Mouse (Mus musculus) neural tube, embryonic 15.5 days (tissue): Measurements from ENCODE around the gene Wbp1. TPM values are rescaled to one million over a fixed set of nuclear protein-coding genes. Genes with fewer than 3 reads are reported as not detected.

Experiments used
- ATAC-seq: fragments of 200-750 bp; cut with Nextera tagmentation; 2 replicates; pipeline ENCODE4 v1.8.0; 2017; ENCODE audit warnings: mild to moderate bottlenecking, moderate TSS enrichment, moderate library complexity; ENCODE audit not compliant: low FRiP score
- H3K27ac ChIP-seq: fragments of 300-500 bp; sonication (generic); replicated peaks from 2 replicates; pipeline ENCODE4 v1.5.1; 2015; ENCODE audit warnings: mild to moderate bottlenecking, inconsistent platforms
- H3K27me3 ChIP-seq: fragments of 300-500 bp; sonication (generic); replicated peaks from 2 replicates; pipeline ENCODE4 v1.6.1; 2015; ENCODE audit warnings: inconsistent platforms
- H3K36me3 ChIP-seq: fragments of 300-500 bp; sonication (generic); 2 replicates; pipeline ENCODE4 v1.6.1; 2015; ENCODE audit warnings: inconsistent platforms
- H3K4me1 ChIP-seq: fragments of 300-500 bp; sonication (generic); 2 replicates; pipeline ENCODE4 v1.6.1; 2015; ENCODE audit warnings: inconsistent platforms
- H3K4me2 ChIP-seq: fragments of 300-500 bp; sonication (generic); 2 replicates; pipeline ENCODE4 v1.6.1; 2015; ENCODE audit warnings: inconsistent platforms, mild to moderate bottlenecking, moderate library complexity
- H3K4me3 ChIP-seq: fragments of 300-500 bp; sonication (generic); replicated peaks from 2 replicates; pipeline ENCODE4 v1.5.1; 2015; ENCODE audit warnings: mild to moderate bottlenecking, inconsistent platforms
- H3K9ac ChIP-seq: fragments of 300-500 bp; sonication (generic); replicated peaks from 2 replicates; pipeline ENCODE4 v1.6.1; 2015; ENCODE audit warnings: mild to moderate bottlenecking, inconsistent platforms
- H3K9me3 ChIP-seq: fragments of 300-500 bp; sonication (generic); replicated peaks from 2 replicates; pipeline ENCODE4 v1.6.1; 2016; ENCODE audit warnings: inconsistent platforms
- WGBS: fragments of 180-500 bp; shearing (Covaris S2); methylation state at CpG from one replicate; pipeline ENCODE4 v1.1.7; 2015; ENCODE audit warnings: mixed read lengths; 5-methylcytosine and 5-hydroxymethylcytosine counted together
- polyA plus RNA-seq: library from polyadenylated mRNA; unstranded; fragments of >200 nt; fragmentation: Nextera tagmentation; extraction: Ambion mirVana; gene quantifications from 2 replicates; pipeline ENCODE4 v1.2.1, GENCODE M21; 2015

The Wbp1 gene
- polyA plus RNA-seq, 1 experiment from 2014 or later = 155 TPM

DNA sequence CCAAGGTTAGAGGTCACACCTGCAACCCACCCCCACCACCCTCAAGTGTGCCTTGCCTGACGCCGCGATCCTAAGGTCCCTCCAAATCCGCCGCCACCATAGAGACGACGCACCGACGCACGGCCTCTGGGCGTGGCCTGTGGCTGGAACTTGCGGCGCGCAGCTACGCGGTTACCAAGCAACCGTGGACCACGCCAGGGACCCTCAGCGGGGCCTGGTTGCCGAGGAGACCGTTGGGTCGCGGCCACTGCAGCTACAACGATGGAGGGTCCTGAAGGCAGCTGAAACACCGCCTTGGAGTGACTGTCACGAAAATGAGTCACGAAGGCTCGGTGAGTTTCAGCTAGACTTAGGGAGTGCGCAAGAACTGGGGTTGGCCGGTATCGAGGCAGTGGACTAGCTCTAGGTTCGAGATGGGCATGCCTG, 34.9 kb upstream of the Wbp1 start, which contains the start of the genes Wdr54 and 1700003E16Rik:
Wdr54 (minus strand) TSS at position 139 of the 426 bp plus-strand sequence.
1700003E16Rik (plus strand) TSS at position 146 of the 426 bp plus-strand sequence.
- peaks cover 14% of the 10 kb centered on the region for H3K36me3 ChIP-seq
- peak within 1 kb of the TSS; percentile 61 for H3K9ac ChIP-seq
- peak within 1 kb of the TSS; percentile 41 for H3K27ac ChIP-seq
- H3K27me3 ChIP-seq = peaks cover 14% of the 10 kb centered on the region
- peak; percentile 93 for ATAC-seq
- no peaks in the 10 kb centered on the region for H3K9me3 ChIP-seq
- H3K4me3 ChIP-seq = peak within 1 kb of the TSS; percentile 62
- under 1% methylated on average over 32 of the region's 32 CpGs for WGBS
- H3K4me2 ChIP-seq = peak within 1 kb of the TSS; percentile 85
- H3K4me1 ChIP-seq = peaks cover 22% of the 10 kb centered on the region

DNA sequence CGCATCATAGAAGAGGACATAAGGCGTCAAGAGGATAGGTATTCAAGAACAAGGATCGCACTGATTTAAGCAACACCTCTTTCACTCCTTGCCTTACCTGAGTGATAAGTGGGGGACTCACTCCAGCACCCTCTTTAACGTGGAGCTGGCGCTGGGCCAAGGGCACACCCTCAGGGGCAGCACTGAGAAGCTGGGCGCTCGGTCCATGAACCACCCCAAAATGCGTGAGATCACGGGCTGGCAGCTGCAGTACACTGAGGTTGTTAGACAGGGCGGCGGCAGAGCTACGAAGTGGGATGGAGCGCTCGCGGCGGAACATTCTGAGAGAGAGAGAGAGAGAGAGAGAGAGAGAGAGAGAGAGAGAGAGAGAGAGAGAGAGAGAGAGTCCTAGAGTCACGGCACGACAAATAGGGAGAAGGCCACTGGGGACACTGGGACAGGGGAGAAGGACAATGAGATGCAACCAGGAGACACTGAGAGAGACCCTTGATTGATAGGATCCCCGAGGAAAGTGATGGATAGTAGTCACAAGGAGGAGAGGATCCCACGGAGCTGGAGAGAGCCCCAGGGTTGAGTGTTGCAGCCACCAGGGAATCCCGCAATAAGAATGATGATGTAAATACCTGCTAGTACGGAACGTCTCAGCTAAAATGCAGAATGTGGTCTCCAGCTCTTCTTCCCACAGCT, 34.3 kb upstream of the Wbp1 start:
- no peaks in the 10 kb centered on the region for H3K9me3 ChIP-seq
- H3K9ac ChIP-seq = peak overlapping the region; percentile 61
- peak overlapping the region; percentile 41 for H3K27ac ChIP-seq
- peaks cover 14% of the 10 kb centered on the region for H3K36me3 ChIP-seq
- WGBS = 8% methylated on average over 23 of the region's 23 CpGs
- peak overlapping the region; percentile 85 for H3K4me2 ChIP-seq
- peak overlapping the region; percentile 62 for H3K4me3 ChIP-seq
- peaks cover 8% of the 10 kb centered on the region for H3K27me3 ChIP-seq
- peak; percentile 22 for ATAC-seq
- peaks cover 22% of the 10 kb centered on the region for H3K4me1 ChIP-seq

DNA sequence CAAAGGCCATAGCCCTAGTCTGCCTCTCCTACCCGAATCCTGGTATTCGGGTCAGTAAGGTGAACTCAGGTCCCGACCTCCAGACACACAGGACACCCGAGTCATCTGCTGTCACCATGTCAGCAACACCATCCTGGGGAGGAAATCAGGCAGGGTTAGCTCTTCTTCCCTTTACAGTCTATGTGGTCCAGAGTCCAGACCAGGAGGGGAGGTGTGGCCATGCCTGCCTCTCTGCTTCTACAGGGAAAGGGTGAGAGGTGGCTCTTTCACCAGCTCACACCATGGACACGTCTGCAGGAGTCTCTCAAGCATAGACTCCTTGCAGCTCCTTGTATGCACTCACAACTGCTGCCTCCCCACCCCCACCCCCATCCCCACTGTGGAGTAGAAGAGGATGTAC, 32.1 kb upstream of the Wbp1 start:
- Histone ChIP-seq H3K9me3 (no peaks in the 10 kb centered on the region), H3K36me3 (peaks cover 17% of the 10 kb centered on the region), H3K9ac (no peak overlapping the region), H3K4me3 (no peak overlapping the region), H3K27me3 (no peaks in the 10 kb centered on the region), H3K4me2 (no peak overlapping the region), H3K27ac (no peak overlapping the region), H3K4me1 (peaks cover 22% of the 10 kb centered on the region)
- 80% methylated on average over 5 of the region's 5 CpGs for WGBS
- ATAC-seq = no peak

DNA sequence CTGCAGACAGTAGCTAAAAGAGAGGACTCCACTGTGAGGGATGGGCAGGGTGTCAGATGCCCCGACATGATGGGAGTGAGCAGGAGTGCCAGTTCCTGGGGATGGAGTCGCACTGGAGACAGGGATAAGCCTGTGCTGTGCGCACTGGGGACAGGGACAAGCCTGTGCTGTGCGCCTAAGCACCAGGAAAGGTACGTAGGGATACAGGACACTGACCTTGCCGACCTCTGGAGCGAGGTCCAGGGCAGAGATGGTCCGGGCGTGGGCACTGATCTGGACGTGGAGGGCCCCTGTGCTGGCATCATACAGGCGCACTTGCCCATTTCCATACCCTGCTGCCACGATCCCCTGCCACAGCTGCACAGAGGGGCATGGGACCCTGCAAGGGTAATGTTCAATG, 31.7 kb upstream of the Wbp1 start:
- Histone ChIP-seq H3K4me2 (no peak overlapping the region), H3K4me1 (peaks cover 22% of the 10 kb centered on the region), H3K4me3 (no peak overlapping the region), H3K9ac (no peak overlapping the region), H3K27me3 (no peaks in the 10 kb centered on the region), H3K27ac (no peak overlapping the region), H3K9me3 (no peaks in the 10 kb centered on the region), H3K36me3 (peaks cover 17% of the 10 kb centered on the region)
- ATAC-seq = no peak
- 91% methylated on average over 12 of the region's 12 CpGs for WGBS

DNA sequence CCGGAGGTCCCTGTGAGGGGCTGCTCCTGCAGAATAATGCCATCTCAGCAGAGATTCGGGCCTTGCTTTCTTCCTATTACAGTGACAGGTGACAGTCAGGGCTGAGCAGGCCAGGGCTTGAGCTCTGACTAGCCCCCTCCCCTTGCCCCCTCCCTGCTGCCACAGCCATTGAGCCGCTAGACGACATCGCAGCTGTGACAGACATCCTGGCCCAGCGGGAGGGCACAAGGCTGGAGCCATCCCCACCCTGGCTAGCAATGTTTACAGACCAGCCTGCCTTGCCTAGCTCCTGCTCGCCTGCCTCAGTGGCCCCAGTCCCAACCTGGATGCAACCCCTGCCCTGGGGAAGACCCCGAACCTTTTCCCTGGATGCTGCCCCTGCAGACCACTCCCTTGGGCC, 30.4 kb upstream of the Wbp1 start:
- Histone ChIP-seq H3K36me3 (peaks cover 19% of the 10 kb centered on the region), H3K4me1 (peaks cover 19% of the 10 kb centered on the region), H3K9me3 (no peaks in the 10 kb centered on the region), H3K27ac (no peak overlapping the region), H3K27me3 (no peaks in the 10 kb centered on the region), H3K9ac (no peak overlapping the region), H3K4me3 (no peak overlapping the region), H3K4me2 (no peak overlapping the region)
- ATAC-seq = no peak
- WGBS = 34% methylated on average over 8 of the region's 8 CpGs

DNA sequence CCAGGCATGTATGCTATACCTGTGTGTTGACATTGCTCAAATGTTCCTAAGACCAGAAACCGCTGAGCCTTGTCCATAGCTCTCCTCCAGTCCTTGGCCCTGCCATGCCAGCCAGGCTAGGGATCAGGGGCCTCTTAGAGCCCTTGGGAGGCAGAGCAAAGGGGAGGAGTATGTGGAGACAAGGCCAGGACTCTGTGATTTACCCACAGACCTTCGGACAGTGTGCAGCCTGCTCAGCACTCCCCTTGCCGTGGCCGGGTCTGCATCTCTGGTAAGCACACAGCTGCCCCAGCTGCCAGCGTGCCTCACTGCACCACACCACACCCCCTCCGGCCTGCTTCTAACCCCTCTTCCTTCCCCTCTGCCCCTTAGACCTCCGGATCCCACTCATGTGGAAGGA, 25.9 kb upstream of the Wbp1 start:
- Histone ChIP-seq H3K9ac (no peak overlapping the region), H3K27ac (no peak overlapping the region), H3K27me3 (no peaks in the 10 kb centered on the region), H3K4me2 (no peak overlapping the region), H3K9me3 (no peaks in the 10 kb centered on the region), H3K4me1 (peaks cover 9% of the 10 kb centered on the region), H3K36me3 (peaks cover 9% of the 10 kb centered on the region; the same call in 1 of the 2 replicates), H3K4me3 (no peak overlapping the region)
- ATAC-seq = no peak
- 44% methylated on average over 7 of the region's 7 CpGs for WGBS

DNA sequence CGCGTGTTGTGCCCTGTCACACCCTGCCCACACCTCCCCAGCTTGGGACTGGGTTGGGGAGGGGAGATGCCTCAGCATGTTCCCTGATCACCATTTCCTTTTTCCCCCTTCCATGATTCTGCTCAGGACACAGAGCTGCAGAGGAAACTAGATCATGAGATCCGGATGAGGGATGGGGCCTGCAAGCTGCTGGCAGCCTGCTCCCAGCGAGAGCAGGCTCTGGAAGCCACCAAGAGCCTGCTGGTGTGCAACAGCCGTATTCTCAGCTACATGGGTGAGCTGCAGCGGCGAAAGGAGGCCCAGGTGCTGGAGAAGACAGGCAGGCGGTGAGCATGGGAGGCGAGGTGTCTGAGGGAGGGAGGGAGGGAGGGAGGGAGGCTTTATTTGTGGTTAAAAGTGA, 24.4 kb upstream of the Wbp1 start:
- no peak overlapping the region for H3K4me2 ChIP-seq
- peaks cover 15% of the 10 kb centered on the region for H3K4me1 ChIP-seq
- 76% methylated on average over 9 of the region's 9 CpGs for WGBS
- H3K9me3 ChIP-seq = no peaks in the 10 kb centered on the region
- no peaks in the 10 kb centered on the region for H3K27me3 ChIP-seq
- H3K9ac ChIP-seq = no peak overlapping the region; the same call in 1 of the 2 replicates
- 0 out of 2 replicates have a peak, but pooled peaks cover 6% of the 10 kb centered on the region for H3K36me3 ChIP-seq
- no peak overlapping the region for H3K4me3 ChIP-seq
- ATAC-seq = no peak
- H3K27ac ChIP-seq = no peak overlapping the region

DNA sequence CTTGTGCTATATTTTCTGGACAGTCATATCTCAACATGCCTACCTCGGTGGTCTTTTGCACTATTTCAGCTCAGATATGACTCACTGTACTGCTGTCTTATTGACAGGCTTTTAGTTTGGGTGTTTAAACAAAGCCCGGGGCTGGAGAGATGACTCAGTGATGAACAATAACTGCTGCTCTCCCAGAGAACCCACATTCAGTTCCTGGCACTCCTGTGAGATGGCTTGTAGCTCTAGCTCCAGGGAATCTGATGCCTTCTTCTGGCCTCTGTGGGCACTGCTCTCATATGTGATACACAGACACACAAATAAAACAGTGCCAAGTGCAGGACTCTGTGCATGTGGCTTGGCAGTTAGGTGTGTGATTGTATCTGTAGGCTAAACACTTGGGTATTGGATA, 23.9 kb upstream of the Wbp1 start:
- Histone ChIP-seq H3K36me3 (0 out of 2 replicates have a peak, but pooled peaks cover 6% of the 10 kb centered on the region), H3K9ac (no peak overlapping the region), H3K4me3 (no peak overlapping the region), H3K27me3 (no peaks in the 10 kb centered on the region), H3K4me1 (peaks cover 15% of the 10 kb centered on the region), H3K9me3 (no peaks in the 10 kb centered on the region), H3K27ac (no peak overlapping the region), H3K4me2 (no peak overlapping the region)
- no peak for ATAC-seq
- 79% methylated on average over 2 of the region's 2 CpGs for WGBS

DNA sequence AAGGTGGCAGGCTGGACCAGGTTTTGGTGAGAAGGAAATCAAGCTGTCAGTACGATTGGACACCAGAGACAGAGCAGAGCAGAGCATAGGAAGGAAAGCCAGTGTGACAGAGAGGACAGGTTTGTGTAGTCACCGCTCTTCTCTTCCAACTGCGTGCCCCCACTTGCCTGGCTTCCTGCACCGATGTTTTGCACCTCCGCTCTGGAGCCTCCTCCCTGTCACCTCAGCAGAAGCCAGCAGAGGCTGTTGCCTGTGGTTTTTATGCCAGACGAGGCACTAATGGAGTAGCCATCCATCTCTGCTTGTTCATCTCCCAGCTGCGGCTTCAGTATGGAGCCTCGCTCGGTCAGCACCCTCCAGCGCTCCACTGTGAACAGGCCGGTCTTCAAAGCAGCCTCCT, 21.5 kb upstream of the Wbp1 start:
- Histone ChIP-seq H3K4me2 (peak overlapping the region; percentile 80), H3K4me1 (peaks cover 36% of the 10 kb centered on the region), H3K9ac (peak overlapping the region; percentile 57; the same call in 1 of the 2 replicates), H3K4me3 (no peak overlapping the region), H3K36me3 (0 out of 2 replicates have a peak, but pooled peaks cover 3% of the 10 kb centered on the region), H3K27ac (no peak overlapping the region), H3K9me3 (no peaks in the 10 kb centered on the region), H3K27me3 (no peaks in the 10 kb centered on the region)
- WGBS = 37% methylated on average over 11 of the region's 11 CpGs
- ATAC-seq = no peak

DNA sequence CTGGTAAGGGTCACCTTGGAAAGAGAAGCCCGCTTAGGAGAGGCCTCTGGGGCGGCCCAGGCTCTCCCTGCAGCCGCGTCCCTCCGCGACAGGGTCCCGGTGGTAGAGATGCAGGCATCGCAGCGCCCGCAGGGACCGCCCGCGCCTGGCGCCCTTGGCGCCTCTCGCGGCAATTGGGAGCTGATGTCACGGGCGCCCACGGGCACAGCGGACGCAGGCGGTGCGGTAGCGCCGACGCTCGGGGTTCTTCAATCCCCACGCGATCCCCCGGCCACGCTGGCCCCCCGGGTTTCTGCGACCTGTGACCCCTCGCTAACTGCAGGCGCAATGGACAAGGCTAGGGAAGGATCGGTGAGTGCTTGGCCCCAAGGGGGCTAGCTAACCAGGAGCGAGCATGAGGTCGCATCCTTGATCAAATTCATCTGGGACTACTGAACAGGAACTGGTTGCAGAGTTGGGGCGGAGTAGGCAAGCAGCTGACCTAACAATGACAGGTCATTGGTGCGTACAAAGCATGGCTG, 20.9 kb upstream of the Wbp1 start:
- Histone ChIP-seq H3K9me3 (no peaks in the 10 kb centered on the region), H3K27ac (0 out of 2 replicates have a peak overlapping the region, but pooled peaks have one; percentile 1), H3K4me1 (peaks cover 42% of the 10 kb centered on the region), H3K4me2 (peak overlapping the region; percentile 80), H3K4me3 (peak overlapping the region; percentile 41), H3K9ac (peak overlapping the region; percentile 57), H3K36me3 (0 out of 2 replicates have a peak, but pooled peaks cover 3% of the 10 kb centered on the region), H3K27me3 (no peaks in the 10 kb centered on the region)
- 3% methylated on average over 41 of the region's 41 CpGs for WGBS
- ATAC-seq = peak; percentile 32; the same call in 1 of the 2 replicates

DNA sequence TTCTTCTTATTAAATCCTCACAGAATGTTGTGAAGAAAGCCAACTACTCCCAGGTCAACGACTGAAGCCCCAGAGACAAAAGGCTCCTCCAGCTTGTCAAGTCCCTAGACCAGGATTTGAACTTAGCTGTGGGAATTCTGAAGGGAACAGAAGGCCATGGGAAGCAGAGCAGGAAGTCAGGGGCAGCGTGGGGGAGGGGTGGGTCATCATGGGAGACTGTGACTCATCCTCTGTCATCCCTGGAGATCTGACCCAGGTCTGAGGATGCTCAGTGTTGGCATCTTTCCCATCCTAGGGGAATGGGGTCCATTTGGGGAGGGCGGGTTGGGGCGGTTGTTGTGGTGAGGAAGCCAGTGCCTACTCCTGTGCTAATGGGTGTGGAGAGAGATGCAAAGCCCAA, 20.3 kb upstream of the Wbp1 start:
- Histone ChIP-seq H3K9me3 (no peaks in the 10 kb centered on the region), H3K36me3 (0 out of 2 replicates have a peak, but pooled peaks cover under 1% of the 10 kb centered on the region), H3K4me2 (peak overlapping the region; percentile 80), H3K4me1 (peaks cover 48% of the 10 kb centered on the region), H3K4me3 (peak overlapping the region; percentile 41), H3K9ac (peak overlapping the region; percentile 57), H3K27me3 (0 out of 2 replicates have a peak, but pooled peaks cover under 1% of the 10 kb centered on the region), H3K27ac (0 out of 2 replicates have a peak overlapping the region, but pooled peaks have one; percentile 1)
- 0 out of 2 replicates have a peak, but pooled peaks have one; percentile 3 for ATAC-seq
- WGBS = 39% methylated on average over 4 of the region's 4 CpGs

DNA sequence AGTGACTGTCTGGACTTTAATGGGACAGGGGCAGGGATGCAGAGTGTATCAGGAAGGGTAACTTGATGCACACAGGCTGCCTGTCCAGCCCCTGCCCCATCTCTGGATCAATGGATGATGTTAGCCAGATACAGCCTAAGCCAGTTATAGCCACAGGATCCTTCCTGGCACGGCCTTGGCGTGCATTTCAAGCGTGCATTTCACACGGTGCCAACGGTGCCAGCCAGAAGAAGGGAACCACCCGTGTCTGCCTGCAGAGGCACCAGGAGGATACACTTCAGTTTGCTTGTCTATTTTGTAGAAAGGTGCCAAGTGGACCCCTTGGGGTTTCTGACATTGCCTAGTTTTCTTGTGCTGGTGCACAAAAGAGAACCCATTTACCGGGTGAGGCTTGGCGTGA, 18.7 kb upstream of the Wbp1 start:
- no peaks in the 10 kb centered on the region for H3K36me3 ChIP-seq
- H3K4me3 ChIP-seq = no peak overlapping the region
- no peak overlapping the region for H3K27ac ChIP-seq
- H3K9me3 ChIP-seq = no peaks in the 10 kb centered on the region
- no peak for ATAC-seq
- H3K9ac ChIP-seq = no peak overlapping the region
- H3K27me3 ChIP-seq = peaks cover 11% of the 10 kb centered on the region; the same call in 1 of the 2 replicates
- H3K4me1 ChIP-seq = peaks cover 56% of the 10 kb centered on the region
- 77% methylated on average over 8 of the region's 8 CpGs for WGBS
- H3K4me2 ChIP-seq = no peak overlapping the region
